In genomic region chr11:112607359-112607758, GRCm38 (mm10) we compare ENCODE assay signal across 28 mouse cellular contexts.
DNase-seq lines count a peak whose midpoint lies in the region; ATAC-seq and TF ChIP-seq lines count a peak whose summit lies in the region.
"Had no signal": no experiment of that assay in that cellular context is flagged by ENCODE, and none has a peak within 500 bp of the region (broad histone marks: within the 10 kb centered on the region; RNA-seq: fewer than 3 reads in every experiment).

No protein-coding gene starts in this region.

- WGBS in lung, embryonic 14.5 days = 46% methylated on average over 1 of the region's 1 CpGs
- WGBS in lung, embryonic 16.5 days = 62% methylated on average over 1 of the region's 1 CpGs
- 71% methylated on average over 1 of the region's 1 CpGs for WGBS in lung, adult 2 months

- no peak for TF ChIP-seq POLR2A in lung, adult 2 months (IDR thresholded peaks at IDR 0.05; ENCODE audit: borderline replicate concordance, extremely low read depth, low read depth, low read length)

- no peak overlapping the region for H3K27ac ChIP-seq in lung, embryonic 14.5 days (ENCODE audit: low read depth)
- H3K27ac ChIP-seq in lung, embryonic 16.5 days (ENCODE audit: low read length) = no peak overlapping the region
- H3K27ac ChIP-seq: embryonic facial prominence, embryonic 13.5 days; embryonic facial prominence, embryonic 15.5 days; forebrain, embryonic 10.5 days; forebrain, embryonic 12.5 days had no signal

- peak; percentile 53 for DNase-seq in lung, embryonic 14.5 days
- DNase-seq in lung, postnatal 14 days = no peak
- DNase-seq in lung, adult 2 months = no peak
- peak; percentile 37 for DNase-seq in lung, postnatal 25 days (ENCODE audit: low spot score)
- DNase-seq in right cerebral cortex, postnatal 14 days = no peak
- DNase-seq: adrenal gland, postnatal 10 days; adrenal gland, postnatal 25 days; B cell, adult 2 months; cerebellum, adult 11 months; cerebellum, adult 18-20 months; cerebellum, adult 8-10 months; cerebellum, adult 9-11 months; cerebellum, postnatal 14 days; cerebellum, postnatal 36 days; embryo, embryonic 11 days had no signal

- no peaks in the 10 kb centered on the region for H3K4me1 ChIP-seq in lung, embryonic 14.5 days (ENCODE audit: insufficient read depth)
- H3K4me1 ChIP-seq in lung, embryonic 16.5 days (replicated peaks; ENCODE audit: control insufficient read depth, insufficient read depth, low read length) = 0 out of 2 replicates have a peak, but pooled peaks cover 3% of the 10 kb centered on the region
- H3K4me1 ChIP-seq in lung, adult 2 months (ENCODE audit: control insufficient read depth, insufficient read depth, low read length) = no peaks in the 10 kb centered on the region
- H3K4me1 ChIP-seq: embryonic facial prominence, embryonic 15.5 days; forebrain, embryonic 12.5 days had no signal

- H3K9me3 ChIP-seq in lung, embryonic 14.5 days (ENCODE audit: low read depth, low read length) = no peaks in the 10 kb centered on the region
- H3K9me3 ChIP-seq in lung, embryonic 16.5 days (ENCODE audit: control insufficient read depth, low read length) = no peaks in the 10 kb centered on the region; the same call in 1 of the 2 replicates
- H3K9me3 ChIP-seq: embryonic facial prominence, embryonic 13.5 days; embryonic facial prominence, embryonic 15.5 days; forebrain, embryonic 10.5 days had no signal

- H3K9ac ChIP-seq in lung, embryonic 14.5 days = no peak overlapping the region
- H3K9ac ChIP-seq in lung, embryonic 16.5 days (ENCODE audit: low read length) = no peak overlapping the region
- H3K9ac ChIP-seq: embryonic facial prominence, embryonic 13.5 days; embryonic facial prominence, embryonic 15.5 days; forebrain, embryonic 12.5 days had no signal

- no peaks in the 10 kb centered on the region for H3K27me3 ChIP-seq in lung, embryonic 14.5 days (ENCODE audit: insufficient read depth, low read length)
- no peaks in the 10 kb centered on the region for H3K27me3 ChIP-seq in lung, embryonic 16.5 days (ENCODE audit: control insufficient read depth, insufficient read depth, low read depth, low read length)
- H3K27me3 ChIP-seq: CH12.LX; embryonic facial prominence, embryonic 13.5 days; embryonic facial prominence, embryonic 15.5 days; forebrain, embryonic 12.5 days had no signal

- H3K4me2 ChIP-seq in lung, embryonic 14.5 days = no peak overlapping the region
- H3K4me2 ChIP-seq in lung, embryonic 16.5 days (ENCODE audit: low read depth, low read length) = no peak overlapping the region
- H3K4me2 ChIP-seq: embryonic facial prominence, embryonic 13.5 days; embryonic facial prominence, embryonic 15.5 days; forebrain, embryonic 12.5 days had no signal

- ATAC-seq in lung, embryonic 14.5 days (ENCODE audit: insufficient read depth) = peak; percentile 87
- peak; percentile 90 for ATAC-seq in lung, embryonic 16.5 days (ENCODE audit: low read depth)
- ATAC-seq: activated CD4-positive, CD25-positive, alpha-beta regulatory T cell, adult 4 months; CD4-positive, CD25-positive, alpha-beta regulatory T cell, adult 4 months; forebrain, embryonic 14.5 days; forebrain, embryonic 16.5 days; Patski had no signal

- H3K36me3 ChIP-seq in lung, embryonic 14.5 days (ENCODE audit: insufficient read depth) = no peaks in the 10 kb centered on the region
- H3K36me3 ChIP-seq in lung, embryonic 16.5 days (ENCODE audit: control insufficient read depth, insufficient read depth, low read length) = no peaks in the 10 kb centered on the region
- H3K36me3 ChIP-seq: embryonic facial prominence, embryonic 13.5 days; embryonic facial prominence, embryonic 15.5 days; forebrain, embryonic 10.5 days; forebrain, embryonic 12.5 days; G1E had no signal

- no peak for TF ChIP-seq CTCF in lung, embryonic 14.5 days (IDR thresholded peaks at IDR 0.05; ENCODE audit: low read depth)
- no peak for TF ChIP-seq CTCF in lung, adult 2 months (IDR thresholded peaks at IDR 0.05; ENCODE audit: insufficient read depth, low read length)

- no peak overlapping the region for H3K4me3 ChIP-seq in lung, embryonic 14.5 days (ENCODE audit: low read depth, low read length)
- H3K4me3 ChIP-seq in lung, embryonic 16.5 days (ENCODE audit: low read length) = no peak overlapping the region
- no peak overlapping the region for H3K4me3 ChIP-seq in lung, adult 2 months (replicated peaks; ENCODE audit: extremely low read depth, low read depth, low read length)
- H3K4me3 ChIP-seq: embryonic facial prominence, embryonic 13.5 days; embryonic facial prominence, embryonic 15.5 days; erythroblast, embryonic 14.5 days; forebrain, embryonic 10.5 days; forebrain, embryonic 12.5 days had no signal

Comparison
In these comparisons a context has a peak if more than half of its experiments do, and no peak if none do; other contexts are left out.
1. DNase-seq: peak in lung, embryonic 14.5 days (single experiment) and lung, postnatal 25 days (single experiment); none in lung, postnatal 14 days (single experiment), lung, adult 2 months (single experiment) and right cerebral cortex, postnatal 14 days (single experiment).